Mouse (Mus musculus) forebrain, embryonic 12.5 days (tissue): ENCODE data around the gene Gm49395. TPM values are rescaled to one million over a fixed set of nuclear protein-coding genes. Genes with fewer than 3 reads are reported as not detected.

Experiments
- ATAC-seq: fragments of 200-750 bp; cut with Nextera tagmentation; 2 replicates; pipeline ENCODE4 v1.8.0; 2017; ENCODE audit warnings: moderate TSS enrichment; ENCODE audit not compliant: low FRiP score
- H3K27ac ChIP-seq: fragments of 300-500 bp; sonication (generic); 2 replicates; pipeline ENCODE4 v1.5.1; 2016; ENCODE audit warnings: mild to moderate bottlenecking
- H3K27me3 ChIP-seq: fragments of 300-500 bp; sonication (generic); 2 replicates; pipeline ENCODE4 v1.6.1; 2016; ENCODE audit warnings: mild to moderate bottlenecking
- H3K36me3 ChIP-seq: fragments of 300-500 bp; sonication (generic); replicated peaks from 2 replicates; pipeline ENCODE4 v1.6.1; 2016; ENCODE audit warnings: mild to moderate bottlenecking
- H3K4me1 ChIP-seq: fragments of 300-500 bp; sonication (generic); 2 replicates; pipeline ENCODE4 v1.6.1; 2016
- H3K4me2 ChIP-seq: fragments of 300-500 bp; sonication (generic); 2 replicates; pipeline ENCODE4 v1.6.1; 2016; ENCODE audit warnings: mild to moderate bottlenecking, moderate library complexity
- H3K4me3 ChIP-seq: fragments of 300-500 bp; sonication (generic); replicated peaks from 2 replicates; pipeline ENCODE4 v1.5.1; 2016; ENCODE audit warnings: mild to moderate bottlenecking
- H3K9ac ChIP-seq: fragments of 300-500 bp; sonication (generic); 2 replicates; pipeline ENCODE4 v1.6.1; 2016; ENCODE audit warnings: mild to moderate bottlenecking
- H3K9me3 ChIP-seq: fragments of 300-500 bp; sonication (generic); 2 replicates; pipeline ENCODE4 v1.6.1; 2016
- WGBS: fragments of 180-500 bp; shearing (Covaris S2); methylation state at CpG from one replicate; pipeline ENCODE4 v1.1.7; 2016; 5-methylcytosine and 5-hydroxymethylcytosine counted together
- polyA plus RNA-seq: library from polyadenylated mRNA; unstranded; fragments of >200 nt; fragmentation: Nextera tagmentation; extraction: Ambion mirVana; gene quantifications from 2 replicates; pipeline ENCODE4 v1.2.1, GENCODE M21; 2016

Gene Gm49395
- polyA plus RNA-seq, 1 experiment from 2014 or later = 3.6 TPM

- Histone ChIP-seq H3K9ac (no peak overlapping the region), H3K27ac (no peak overlapping the region), H3K36me3 (no peaks in the 10 kb centered on the region), H3K9me3 (no peaks in the 10 kb centered on the region), H3K4me1 (no peaks in the 10 kb centered on the region), H3K27me3 (no peaks in the 10 kb centered on the region), H3K4me2 (no peak overlapping the region), H3K4me3 (no peak overlapping the region)
- WGBS = 95% methylated on average over 6 of the region's 6 CpGs
- no peak for ATAC-seq
Measured at GRCm38 (mm10) chr13:115072386-115072785, 29.3 kb downstream of the Gm49395 start.

DNA sequence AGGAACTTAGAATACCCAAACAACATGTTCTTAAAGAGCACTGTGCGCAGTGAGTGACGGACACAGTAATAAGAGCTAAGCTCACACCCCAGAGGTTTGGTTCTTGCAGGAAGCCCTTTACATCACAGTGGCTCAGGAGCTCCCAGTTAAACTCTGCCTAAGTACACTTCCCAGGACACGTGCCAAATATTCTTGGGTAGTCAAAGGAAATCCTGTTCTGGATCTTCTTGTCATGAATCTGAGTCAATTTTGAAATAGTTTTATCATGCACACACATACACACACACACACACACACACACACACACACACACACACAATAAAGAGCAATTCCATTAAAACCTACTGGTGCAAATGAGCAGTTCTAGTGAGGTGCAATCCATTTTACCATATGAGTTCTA, 30.3 kb downstream of the Gm49395 start:
- WGBS = 83% methylated on average over 3 of the region's 3 CpGs
- Histone ChIP-seq H3K4me2 (no peak overlapping the region), H3K4me3 (no peak overlapping the region), H3K27me3 (no peaks in the 10 kb centered on the region), H3K36me3 (no peaks in the 10 kb centered on the region), H3K9ac (no peak overlapping the region), H3K9me3 (no peaks in the 10 kb centered on the region), H3K4me1 (no peaks in the 10 kb centered on the region), H3K27ac (no peak overlapping the region)
- ATAC-seq = no peak

- 91% methylated on average over 1 of the region's 1 CpGs for WGBS
- no peak overlapping the region for H3K9ac ChIP-seq
- ATAC-seq = no peak
- no peak overlapping the region for H3K4me2 ChIP-seq
- H3K27ac ChIP-seq = no peak overlapping the region
- no peaks in the 10 kb centered on the region for H3K9me3 ChIP-seq
- no peaks in the 10 kb centered on the region for H3K4me1 ChIP-seq
- H3K27me3 ChIP-seq = no peaks in the 10 kb centered on the region
- H3K4me3 ChIP-seq = no peak overlapping the region
- H3K36me3 ChIP-seq = no peaks in the 10 kb centered on the region
Measured at GRCm38 (mm10) chr13:115067968-115068330, 33.8 kb downstream of the Gm49395 start.

DNA sequence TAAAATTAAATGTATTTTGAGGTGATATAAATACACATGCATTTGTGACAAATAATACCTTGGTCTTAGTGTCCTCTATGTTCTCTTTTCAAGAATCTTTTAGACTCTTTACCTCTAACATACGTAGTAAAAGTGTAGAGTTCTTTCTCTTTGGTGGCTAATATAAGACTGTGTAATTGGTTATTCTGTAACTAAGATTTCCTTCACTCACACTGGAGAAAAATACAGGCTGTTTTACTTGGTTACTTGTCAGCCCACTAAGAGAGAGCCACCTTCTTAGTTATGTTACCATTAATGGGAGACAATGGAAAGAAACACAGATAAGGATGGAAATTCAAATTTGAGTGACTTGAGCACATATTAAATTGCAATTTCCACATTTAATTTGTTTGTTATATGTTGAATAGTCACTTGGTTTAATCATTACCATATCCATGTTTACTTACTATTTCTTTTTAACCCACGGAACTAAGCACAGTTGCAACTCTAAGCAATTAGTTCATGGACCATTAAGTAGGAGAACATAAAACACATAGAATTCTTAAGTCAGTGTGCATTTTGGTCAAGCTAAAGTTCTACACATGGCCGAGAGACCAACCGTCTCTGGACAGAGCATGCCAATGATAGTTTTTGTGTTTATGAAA, 34.3 kb downstream of the Gm49395 start:
- no peak for ATAC-seq
- 89% methylated on average over 4 of the region's 4 CpGs for WGBS

DNA sequence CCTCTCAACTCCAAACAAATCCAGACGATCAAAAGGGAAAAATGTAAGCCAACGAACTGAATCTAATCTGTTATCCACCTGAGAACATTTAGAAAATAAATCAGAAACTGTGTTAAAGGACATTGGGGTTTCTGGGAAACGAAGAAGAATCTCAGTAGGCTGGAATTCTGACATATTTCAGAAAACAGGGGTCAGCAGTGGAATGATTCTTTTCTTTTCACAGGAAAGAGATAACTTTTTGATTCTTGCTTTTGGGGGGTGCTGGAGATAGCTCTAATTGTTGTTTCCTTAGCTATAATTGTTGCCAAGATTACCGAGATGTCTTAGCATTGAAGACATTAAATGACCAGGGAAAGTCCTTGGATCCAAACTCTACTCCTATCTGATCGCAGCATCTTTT, 44.2 kb downstream of the Gm49395 start:
- no peak for ATAC-seq
- no peaks in the 10 kb centered on the region for H3K4me1 ChIP-seq
- no peak overlapping the region for H3K27ac ChIP-seq
- H3K9me3 ChIP-seq = no peaks in the 10 kb centered on the region
- no peaks in the 10 kb centered on the region for H3K36me3 ChIP-seq
- H3K9ac ChIP-seq = no peak overlapping the region
- WGBS = 88% methylated on average over 5 of the region's 5 CpGs
- no peak overlapping the region for H3K4me3 ChIP-seq
- no peak overlapping the region for H3K4me2 ChIP-seq
- H3K27me3 ChIP-seq = no peaks in the 10 kb centered on the region

More for the DNA sequence above, 34.3 kb downstream of the Gm49395 start:
- no peaks in the 10 kb centered on the region for H3K27me3 ChIP-seq
- H3K4me1 ChIP-seq = no peaks in the 10 kb centered on the region
- H3K9me3 ChIP-seq = no peaks in the 10 kb centered on the region
- no peak overlapping the region for H3K4me2 ChIP-seq
- H3K27ac ChIP-seq = no peak overlapping the region
- no peak overlapping the region for H3K4me3 ChIP-seq
- H3K9ac ChIP-seq = no peak overlapping the region
- no peaks in the 10 kb centered on the region for H3K36me3 ChIP-seq

DNA sequence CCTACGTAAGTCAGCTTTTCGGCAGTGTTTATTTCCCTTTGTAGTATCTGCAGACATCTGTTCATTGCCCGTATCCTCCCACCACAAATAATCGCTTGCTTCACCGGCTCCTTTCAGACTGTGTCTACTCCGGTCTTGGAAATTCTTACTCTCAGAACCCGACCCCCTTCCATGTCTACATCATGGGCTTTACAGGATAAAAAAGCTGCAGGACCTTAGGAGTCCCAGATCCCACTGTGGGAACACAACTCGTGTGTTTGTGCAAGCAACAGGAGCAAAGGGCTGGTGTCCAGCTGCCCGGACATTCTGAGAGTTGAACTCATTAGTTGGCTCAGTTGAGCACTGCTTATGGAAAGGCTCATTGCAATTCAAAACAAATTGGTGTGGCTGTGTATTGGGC, 46.9 kb downstream of the Gm49395 start:
- Histone ChIP-seq H3K4me1 (no peaks in the 10 kb centered on the region), H3K9me3 (no peaks in the 10 kb centered on the region), H3K4me3 (no peak overlapping the region), H3K27ac (no peak overlapping the region), H3K4me2 (no peak overlapping the region), H3K36me3 (no peaks in the 10 kb centered on the region), H3K9ac (no peak overlapping the region), H3K27me3 (no peaks in the 10 kb centered on the region)
- ATAC-seq = peak; percentile 49
- WGBS = 22% methylated on average over 9 of the region's 9 CpGs

DNA sequence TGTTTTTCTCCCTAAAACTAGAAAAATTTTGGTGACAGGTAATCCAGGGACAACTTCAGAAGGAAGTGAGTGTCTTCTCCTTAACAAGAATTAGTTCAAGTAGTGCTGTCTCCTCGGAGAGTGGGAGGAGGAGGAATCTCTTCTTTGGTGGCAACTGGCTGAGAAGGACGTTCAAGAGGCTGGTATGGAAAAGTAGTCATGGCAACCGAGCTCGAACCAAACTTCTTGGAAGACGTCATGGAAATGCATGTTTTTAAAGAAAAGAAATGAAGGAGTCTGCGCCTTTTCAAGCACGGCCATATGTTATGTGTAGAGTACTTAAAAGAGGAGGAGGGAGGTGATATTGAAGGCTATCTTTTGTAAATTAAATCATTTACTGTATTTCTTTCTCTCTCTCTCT, 49.2 kb downstream of the Gm49395 start:
- no peak for ATAC-seq
- Histone ChIP-seq H3K9ac (no peak overlapping the region), H3K4me1 (no peaks in the 10 kb centered on the region), H3K4me2 (no peak overlapping the region), H3K36me3 (no peaks in the 10 kb centered on the region), H3K4me3 (no peak overlapping the region), H3K27ac (no peak overlapping the region), H3K9me3 (no peaks in the 10 kb centered on the region), H3K27me3 (no peaks in the 10 kb centered on the region)
- WGBS = 79% methylated on average over 7 of the region's 7 CpGs

DNA sequence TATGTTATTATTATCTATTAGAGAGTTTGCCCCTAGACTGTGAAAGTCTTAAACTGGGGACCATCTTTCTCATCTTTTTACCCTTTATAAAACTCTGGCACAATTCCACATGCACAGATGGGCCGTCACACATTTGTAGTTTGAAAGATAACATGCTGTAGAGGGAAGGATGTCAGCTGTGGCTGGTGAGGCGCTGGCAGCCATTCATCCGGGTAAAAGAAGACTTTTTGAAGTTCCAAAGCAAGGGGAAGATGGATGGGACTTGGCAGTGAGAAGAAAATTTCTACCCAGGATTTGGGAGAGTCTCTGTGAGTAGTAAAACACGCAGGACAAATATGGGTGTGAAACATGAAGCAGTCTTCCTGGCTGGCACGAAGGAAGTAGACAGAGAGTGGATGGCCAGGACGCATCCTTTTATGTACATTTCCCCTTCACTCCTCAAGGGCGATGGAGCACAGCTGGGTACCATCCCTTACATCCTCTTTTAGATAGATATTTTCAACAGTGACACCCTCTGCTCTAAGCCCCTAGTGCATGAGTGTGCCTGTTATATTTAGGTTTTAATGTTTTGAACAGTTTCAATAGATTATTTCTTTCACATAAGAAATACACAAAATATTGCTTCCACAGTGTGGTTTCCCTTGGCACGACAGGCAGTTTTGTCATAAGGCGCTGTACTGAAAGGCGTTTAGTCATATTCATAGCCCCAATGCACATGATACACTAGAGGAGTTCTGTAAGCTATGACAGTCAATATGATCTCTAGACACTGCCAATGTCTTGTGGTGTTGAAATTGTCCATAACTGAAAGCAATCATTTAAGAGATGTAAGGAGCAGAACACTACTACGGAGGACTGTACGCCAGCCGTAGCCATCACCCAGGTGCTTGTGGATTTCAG, 50.8 kb downstream of the Gm49395 start:
- no peaks in the 10 kb centered on the region for H3K36me3 ChIP-seq
- H3K27ac ChIP-seq = no peak overlapping the region
- no peak for ATAC-seq
- H3K27me3 ChIP-seq = no peaks in the 10 kb centered on the region
- H3K4me2 ChIP-seq = no peak overlapping the region
- H3K4me1 ChIP-seq = no peaks in the 10 kb centered on the region
- no peaks in the 10 kb centered on the region for H3K9me3 ChIP-seq
- WGBS = 91% methylated on average over 13 of the region's 13 CpGs
- H3K9ac ChIP-seq = no peak overlapping the region
- no peak overlapping the region for H3K4me3 ChIP-seq

- H3K27me3 ChIP-seq = no peaks in the 10 kb centered on the region
- H3K4me3 ChIP-seq = no peak overlapping the region
- no peak overlapping the region for H3K9ac ChIP-seq
- H3K27ac ChIP-seq = no peak overlapping the region
- H3K36me3 ChIP-seq = no peaks in the 10 kb centered on the region
- no peaks in the 10 kb centered on the region for H3K9me3 ChIP-seq
- ATAC-seq = no peak
- no peak overlapping the region for H3K4me2 ChIP-seq
- WGBS = 81% methylated on average over 2 of the region's 2 CpGs
- H3K4me1 ChIP-seq = no peaks in the 10 kb centered on the region
Measured at GRCm38 (mm10) chr13:115042652-115043051, 59.1 kb downstream of the Gm49395 start.

DNA sequence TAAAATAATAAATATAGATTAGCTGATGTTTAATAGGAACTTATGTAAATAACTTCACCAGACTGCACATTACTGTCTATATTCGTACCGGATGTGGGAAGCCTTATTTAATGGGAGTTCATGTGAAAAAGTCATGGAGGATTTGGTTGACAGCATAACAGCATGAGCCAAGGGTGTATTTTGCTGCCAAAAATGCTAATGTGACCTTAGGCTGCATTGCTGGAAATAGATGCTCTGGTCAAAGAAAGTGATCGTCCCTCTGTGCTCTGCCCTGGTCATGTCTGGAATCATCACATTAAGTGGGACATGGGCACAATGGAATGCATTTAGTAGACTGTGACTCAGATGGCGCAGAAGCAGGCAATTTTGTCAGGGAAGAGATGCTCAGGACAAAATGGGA, 64.4 kb downstream of the Gm49395 start:
- Histone ChIP-seq H3K4me1 (no peaks in the 10 kb centered on the region), H3K36me3 (no peaks in the 10 kb centered on the region), H3K27ac (no peak overlapping the region), H3K4me2 (no peak overlapping the region), H3K27me3 (no peaks in the 10 kb centered on the region), H3K9ac (no peak overlapping the region), H3K4me3 (no peak overlapping the region), H3K9me3 (no peaks in the 10 kb centered on the region)
- no peak for ATAC-seq
- 81% methylated on average over 4 of the region's 4 CpGs for WGBS

DNA sequence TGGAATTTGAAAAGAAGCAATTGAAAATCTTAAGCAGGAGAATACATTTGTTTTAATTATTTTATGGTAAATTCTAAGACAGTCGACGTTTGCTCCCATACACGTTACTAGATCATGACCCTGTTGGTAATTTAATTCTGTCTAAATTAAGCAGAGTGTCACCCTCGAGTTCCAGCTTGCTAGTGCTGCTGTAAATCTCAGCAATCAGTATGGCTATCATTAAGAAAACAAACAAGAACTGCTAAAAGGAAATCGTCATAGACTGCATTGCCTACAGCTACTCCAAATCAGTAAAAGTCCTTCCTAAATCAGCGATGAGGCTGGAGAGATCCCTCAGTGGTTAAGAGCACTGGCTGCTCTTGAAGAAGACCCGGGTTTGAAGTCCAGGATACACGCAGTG, 66.3 kb downstream of the Gm49395 start:
- H3K27me3 ChIP-seq = no peaks in the 10 kb centered on the region
- 86% methylated on average over 8 of the region's 8 CpGs for WGBS
- no peak overlapping the region for H3K27ac ChIP-seq
- no peak overlapping the region for H3K4me2 ChIP-seq
- no peak for ATAC-seq
- no peaks in the 10 kb centered on the region for H3K4me1 ChIP-seq
- H3K9me3 ChIP-seq = no peaks in the 10 kb centered on the region
- H3K9ac ChIP-seq = no peak overlapping the region
- no peaks in the 10 kb centered on the region for H3K36me3 ChIP-seq
- H3K4me3 ChIP-seq = no peak overlapping the region

DNA sequence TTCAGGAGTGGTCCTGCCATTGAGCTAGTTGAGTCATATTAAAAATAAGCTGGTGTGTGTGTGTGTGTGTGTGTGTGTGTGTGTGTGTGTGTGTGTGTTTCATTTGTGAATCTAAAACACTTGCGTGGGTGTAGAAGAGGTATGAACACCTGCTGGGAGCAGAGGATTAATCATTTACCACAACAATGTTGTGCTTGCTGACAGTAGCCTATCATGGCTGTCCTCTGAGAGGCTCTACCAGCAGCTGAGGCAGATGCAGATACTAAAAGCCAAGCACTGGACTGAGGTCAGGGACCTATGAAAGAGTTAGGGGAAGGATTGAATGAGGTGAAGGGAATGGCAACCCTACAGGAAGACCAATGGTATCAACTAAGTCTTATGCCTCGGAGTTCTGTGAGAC, 68.6 kb downstream of the Gm49395 start:
- 86% methylated on average over 2 of the region's 2 CpGs for WGBS
- H3K36me3 ChIP-seq = no peaks in the 10 kb centered on the region
- H3K4me2 ChIP-seq = no peak overlapping the region
- H3K27ac ChIP-seq = no peak overlapping the region
- H3K9me3 ChIP-seq = no peaks in the 10 kb centered on the region
- no peaks in the 10 kb centered on the region for H3K27me3 ChIP-seq
- H3K9ac ChIP-seq = no peak overlapping the region
- no peak for ATAC-seq
- no peaks in the 10 kb centered on the region for H3K4me1 ChIP-seq
- H3K4me3 ChIP-seq = no peak overlapping the region
